Mouse (Mus musculus) hindbrain, embryonic 13.5 days (tissue): Measurements from ENCODE around the gene Hsd17b14. TPM values are rescaled to one million over a fixed set of nuclear protein-coding genes. Genes with fewer than 3 reads are reported as not detected.
A peak's percentile ranks its signal among the peaks of the same experiment; 100 is the strongest.
"Not testable (repeated sequence)": the region's sequence is repeated elsewhere in the genome, so short reads cannot be mapped to it uniquely, and the experiment has no call there.

Experiments used
- ATAC-seq: fragments of 200-750 bp; cut with Nextera tagmentation; 2 replicates; pipeline ENCODE4 v1.8.0; 2017; ENCODE audit warnings: moderate TSS enrichment; ENCODE audit not compliant: low FRiP score
- H3K27ac ChIP-seq: fragments of 300-500 bp; sonication (generic); 2 replicates; pipeline ENCODE4 v1.5.1; 2015; ENCODE audit warnings: inconsistent platforms, mild to moderate bottlenecking, moderate library complexity
- H3K27me3 ChIP-seq: fragments of 300-500 bp; sonication (generic); 2 replicates; pipeline ENCODE4 v1.6.1; 2015; ENCODE audit warnings: mild to moderate bottlenecking, inconsistent platforms
- H3K36me3 ChIP-seq: fragments of 300-500 bp; sonication (generic); 2 replicates; pipeline ENCODE4 v1.6.1; 2015; ENCODE audit warnings: mild to moderate bottlenecking, inconsistent platforms
- H3K4me1 ChIP-seq: fragments of 300-500 bp; sonication (generic); replicated peaks from 2 replicates; pipeline ENCODE4 v1.6.1; 2015; ENCODE audit warnings: inconsistent platforms
- H3K4me2 ChIP-seq: fragments of 300-500 bp; sonication (generic); 2 replicates; pipeline ENCODE4 v1.6.1; 2015; ENCODE audit warnings: inconsistent platforms, mild to moderate bottlenecking, moderate library complexity
- H3K4me3 ChIP-seq: fragments of 300-500 bp; sonication (generic); 2 replicates; pipeline ENCODE4 v1.5.1; 2015; ENCODE audit warnings: mild to moderate bottlenecking, inconsistent platforms
- H3K9ac ChIP-seq: fragments of 300-500 bp; sonication (generic); 2 replicates; pipeline ENCODE4 v1.6.1; 2015; ENCODE audit warnings: mild to moderate bottlenecking, inconsistent platforms
- H3K9me3 ChIP-seq: fragments of 300-500 bp; sonication (generic); 2 replicates; pipeline ENCODE4 v1.6.1; 2016; ENCODE audit warnings: inconsistent platforms
- WGBS: fragments of 180-500 bp; shearing (Covaris S2); methylation state at CpG from one replicate; pipeline ENCODE4 v1.1.7; 2015; 5-methylcytosine and 5-hydroxymethylcytosine counted together
- polyA plus RNA-seq: library from polyadenylated mRNA; unstranded; fragments of >200 nt; fragmentation: Nextera tagmentation; extraction: Ambion mirVana; gene quantifications from 2 replicates; pipeline ENCODE4 v1.2.1, GENCODE M21; 2015

Hsd17b14 gene
- polyA plus RNA-seq = 0.25 and 0.45 TPM in 2 replicates

DNA sequence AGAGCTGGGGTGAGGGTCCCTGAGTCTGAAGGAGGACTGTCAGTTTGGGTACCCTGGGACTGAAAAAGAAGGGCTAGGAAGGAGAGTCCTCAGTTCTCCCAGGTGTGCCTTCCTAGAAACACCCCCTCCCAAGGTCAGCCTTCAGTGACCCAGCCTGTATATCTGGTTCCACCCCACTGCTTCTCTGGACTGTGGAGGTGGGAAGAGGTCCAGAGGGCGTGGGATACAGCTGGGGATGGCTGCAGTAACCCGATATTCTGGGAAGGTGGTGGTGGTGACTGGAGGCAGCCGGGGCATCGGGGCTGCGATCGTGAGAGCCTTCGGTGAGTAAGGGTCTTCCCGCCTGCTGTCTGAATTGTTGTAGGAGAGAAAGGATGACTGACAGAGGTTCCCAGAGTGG, at the start of gene Hsd17b14:
Hsd17b14 (plus strand) TSS at position 150 of the 400 bp plus-strand sequence.
- no peak within 1 kb of the TSS for H3K27ac ChIP-seq
- no peaks in the 10 kb centered on the region for H3K27me3 ChIP-seq
- ATAC-seq = no peak
- no peaks in the 10 kb centered on the region for H3K9me3 ChIP-seq
- no peaks in the 10 kb centered on the region for H3K4me1 ChIP-seq
- 42% methylated on average over 8 of the region's 8 CpGs for WGBS
- no peaks in the 10 kb centered on the region for H3K36me3 ChIP-seq
- H3K9ac ChIP-seq = no peak within 1 kb of the TSS; the same call in 1 of the 2 replicates
- no peak within 1 kb of the TSS for H3K4me2 ChIP-seq
- H3K4me3 ChIP-seq = no peak within 1 kb of the TSS

DNA sequence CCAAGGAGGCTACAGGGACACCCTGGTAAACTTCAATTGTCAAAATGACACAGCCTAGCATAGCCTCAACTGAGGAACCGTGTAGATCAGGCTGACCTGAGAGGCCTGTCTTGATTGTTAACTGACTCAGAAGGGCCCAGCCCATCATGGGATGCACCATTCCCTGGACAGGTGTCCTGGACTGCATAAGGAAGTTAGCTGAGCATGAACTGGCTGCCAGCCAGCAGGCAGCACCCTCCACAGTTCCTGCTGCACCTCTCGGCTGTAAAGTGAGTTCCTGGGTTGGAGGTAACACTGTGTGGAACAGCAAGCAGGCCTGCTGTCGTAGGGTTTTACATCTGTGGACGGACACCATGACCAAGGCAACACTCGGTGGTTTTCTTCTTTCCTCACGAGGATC, 47.1 kb upstream of the Hsd17b14 start:
- Histone ChIP-seq H3K9me3 (no peaks in the 10 kb centered on the region), H3K9ac (no peak overlapping the region), H3K4me3 (no peak overlapping the region), H3K4me2 (no peak overlapping the region), H3K4me1 (peaks cover 18% of the 10 kb centered on the region), H3K27ac (no peak overlapping the region), H3K27me3 (no peaks in the 10 kb centered on the region), H3K36me3 (peaks cover 39% of the 10 kb centered on the region)
- ATAC-seq = no peak
- WGBS = 93% methylated on average over 6 of the region's 6 CpGs

DNA sequence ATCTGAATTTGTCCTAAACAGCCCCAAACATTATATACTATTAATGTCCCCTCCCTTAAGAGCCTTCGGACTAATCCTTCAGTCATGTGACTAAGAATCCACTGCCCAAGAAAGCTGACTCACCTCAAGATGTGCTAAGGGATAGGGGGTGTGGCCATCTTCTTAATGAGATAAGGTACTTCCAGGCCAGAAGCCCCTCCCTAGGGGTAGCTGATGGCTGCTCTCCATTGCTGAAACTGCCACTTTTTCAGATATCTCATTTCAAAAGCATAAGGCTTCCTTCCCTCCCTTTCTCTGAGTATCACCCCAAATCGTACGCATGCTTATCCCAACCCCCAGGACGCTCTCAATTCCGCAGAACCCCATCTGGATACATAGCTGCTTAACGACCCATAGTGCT, 46.1 kb upstream of the Hsd17b14 start:
- Histone ChIP-seq H3K4me1 (peaks cover 18% of the 10 kb centered on the region), H3K36me3 (peaks cover 32% of the 10 kb centered on the region), H3K9me3 (no peaks in the 10 kb centered on the region), H3K27ac (no peak overlapping the region), H3K27me3 (no peaks in the 10 kb centered on the region), H3K4me2 (peak overlapping the region; percentile 97), H3K4me3 (peak overlapping the region; percentile 74), H3K9ac (peak overlapping the region; percentile 88; the same call in 1 of the 2 replicates)
- WGBS = 85% methylated on average over 6 of the region's 6 CpGs
- no peak for ATAC-seq

- Histone ChIP-seq H3K36me3 (peaks cover 32% of the 10 kb centered on the region), H3K27me3 (no peaks in the 10 kb centered on the region), H3K4me3 (peak overlapping the region; percentile 74), H3K4me1 (peaks cover 18% of the 10 kb centered on the region), H3K9ac (peak overlapping the region; percentile 88), H3K27ac (0 out of 2 replicates have a peak overlapping the region, but pooled peaks have one; percentile 83), H3K4me2 (peak overlapping the region; percentile 97), H3K9me3 (no peaks in the 10 kb centered on the region)
- peak; percentile 41; the same call in 1 of the 2 replicates for ATAC-seq
- 46% methylated on average over 19 of the region's 19 CpGs for WGBS
Measured at GRCm38 (mm10) chr7:45509181-45509882, 45.4 kb upstream of the Hsd17b14 start.

DNA sequence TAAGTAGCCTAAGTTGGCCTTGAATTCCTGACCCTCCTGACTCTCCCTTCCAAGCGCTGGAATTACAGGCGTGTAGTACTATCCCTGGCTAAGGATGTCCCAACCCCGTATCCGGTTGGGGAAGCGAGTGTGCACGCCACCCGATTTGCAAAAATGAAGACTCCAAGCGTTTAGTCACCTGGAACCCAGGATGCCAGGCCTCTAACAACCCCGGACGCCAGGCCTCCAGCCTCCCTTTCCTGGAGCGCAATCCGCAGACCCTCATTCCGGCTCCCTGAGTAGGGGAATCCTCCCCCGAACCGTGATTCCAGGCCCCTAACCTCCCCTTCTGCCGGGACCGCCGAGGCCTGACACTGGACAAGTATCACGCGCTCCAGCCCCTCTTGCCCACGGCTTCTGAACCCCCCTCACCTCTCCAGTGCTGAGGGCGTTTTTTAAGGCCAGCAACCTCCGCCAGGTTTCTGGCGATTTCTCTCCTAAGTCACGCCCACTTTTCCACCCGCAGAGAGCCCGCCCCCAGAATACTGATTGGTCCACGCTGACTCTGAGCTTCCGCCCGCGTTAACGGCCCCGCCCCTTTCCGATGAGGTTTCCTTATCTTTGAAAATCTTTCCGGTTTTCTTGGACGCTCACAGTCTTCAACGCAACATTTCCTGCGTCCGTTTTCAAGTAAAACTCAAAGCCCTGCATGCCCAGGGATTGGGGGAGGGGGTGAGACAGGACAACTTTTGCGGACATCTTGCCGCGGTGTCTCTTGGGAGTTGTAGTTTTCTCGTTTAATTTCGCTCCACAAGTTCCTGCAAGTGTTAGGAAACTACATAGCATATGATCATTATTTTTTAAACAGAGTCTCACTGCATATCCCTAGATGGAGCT, 44.5 kb upstream of the Hsd17b14 start, which contains the start of gene Nucb1:
Nucb1 (minus strand) TSS at position 495 of the 876 bp plus-strand sequence.
- peak within 1 kb of the TSS; percentile 88 for H3K9ac ChIP-seq
- peak within 1 kb of the TSS; percentile 83 for H3K27ac ChIP-seq
- H3K4me2 ChIP-seq = peak within 1 kb of the TSS; percentile 97
- H3K9me3 ChIP-seq = no peaks in the 10 kb centered on the region
- peak; percentile 91 for ATAC-seq
- no peaks in the 10 kb centered on the region for H3K27me3 ChIP-seq
- H3K36me3 ChIP-seq = peaks cover 27% of the 10 kb centered on the region
- peak within 1 kb of the TSS; percentile 74 for H3K4me3 ChIP-seq
- under 1% methylated on average over 44 of the region's 44 CpGs for WGBS
- peaks cover 18% of the 10 kb centered on the region for H3K4me1 ChIP-seq

- H3K9me3 ChIP-seq = no peaks in the 10 kb centered on the region
- WGBS = 88% methylated on average over 7 of the region's 7 CpGs
- no peak overlapping the region for H3K4me2 ChIP-seq
- H3K9ac ChIP-seq = no peak overlapping the region
- no peaks in the 10 kb centered on the region for H3K36me3 ChIP-seq
- H3K27me3 ChIP-seq = no peaks in the 10 kb centered on the region
- ATAC-seq = no peak
- H3K27ac ChIP-seq = no peak overlapping the region
- H3K4me1 ChIP-seq = peaks cover 4% of the 10 kb centered on the region
- H3K4me3 ChIP-seq = no peak overlapping the region
Measured at GRCm38 (mm10) chr7:45514411-45514810, 40.3 kb upstream of the Hsd17b14 start.

- H3K9me3 ChIP-seq = no peaks in the 10 kb centered on the region
- H3K9ac ChIP-seq = no peak overlapping the region
- H3K4me3 ChIP-seq = no peak overlapping the region
- 28% methylated on average over 16 of the region's 16 CpGs for WGBS
- H3K36me3 ChIP-seq = no peaks in the 10 kb centered on the region
- no peaks in the 10 kb centered on the region for H3K27me3 ChIP-seq
- H3K27ac ChIP-seq = no peak overlapping the region
- ATAC-seq = no peak
- H3K4me1 ChIP-seq = no peaks in the 10 kb centered on the region
- H3K4me2 ChIP-seq = no peak overlapping the region
Measured at GRCm38 (mm10) chr7:45515436-45515835, 39.3 kb upstream of the Hsd17b14 start.

DNA sequence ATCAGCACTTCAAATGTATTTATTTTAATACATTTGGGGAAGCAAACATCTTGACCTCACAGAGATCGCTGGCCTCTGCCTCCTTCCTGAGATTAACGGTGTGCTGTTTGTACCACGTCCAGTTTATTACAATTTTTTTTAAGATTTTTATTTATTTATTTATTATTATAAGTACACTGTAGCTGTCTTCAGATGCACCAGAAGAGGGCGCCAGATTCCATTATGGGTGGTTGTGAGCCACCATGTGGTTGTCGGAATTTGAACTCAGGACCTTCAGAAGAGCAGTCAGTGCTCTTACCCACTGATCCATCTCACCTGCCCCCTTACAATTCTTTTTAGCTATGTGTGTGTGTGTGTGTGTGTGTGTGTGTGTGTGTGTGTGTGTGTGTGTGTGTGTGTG, 37.8 kb upstream of the Hsd17b14 start:
- not testable (repeated sequence) for H3K4me2 ChIP-seq, H3K36me3 ChIP-seq, H3K27me3 ChIP-seq, H3K4me1 ChIP-seq, ATAC-seq, H3K4me3 ChIP-seq, H3K9me3 ChIP-seq, H3K9ac ChIP-seq, H3K27ac ChIP-seq
- 73% methylated on average over 5 of the region's 5 CpGs for WGBS

DNA sequence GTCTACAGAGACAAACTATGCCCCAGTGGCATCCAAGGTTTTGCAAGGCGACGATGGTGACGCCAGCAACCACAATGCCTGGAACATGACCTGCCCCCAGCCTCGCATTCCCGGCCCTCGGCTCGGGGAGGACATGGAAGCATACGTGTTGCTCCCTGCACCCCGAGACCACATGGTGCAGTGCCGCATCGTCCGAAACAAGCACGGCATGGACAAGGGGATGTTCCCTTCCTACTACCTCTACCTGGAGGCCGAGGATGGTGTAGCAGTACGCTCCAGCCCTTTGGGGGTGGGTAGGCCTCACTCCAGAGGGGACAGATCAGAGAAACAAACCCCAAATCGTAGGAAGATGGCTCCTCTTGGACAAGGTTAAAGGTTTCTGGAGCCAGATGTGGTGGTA, 36.1 kb upstream of the Hsd17b14 start:
- no peaks in the 10 kb centered on the region for H3K9me3 ChIP-seq
- no peak overlapping the region for H3K9ac ChIP-seq
- no peak for ATAC-seq
- 91% methylated on average over 16 of the region's 16 CpGs for WGBS
- no peak overlapping the region for H3K27ac ChIP-seq
- H3K27me3 ChIP-seq = no peaks in the 10 kb centered on the region
- no peaks in the 10 kb centered on the region; the same call in 1 of the 2 replicates for H3K36me3 ChIP-seq
- peaks cover 16% of the 10 kb centered on the region for H3K4me1 ChIP-seq
- no peak overlapping the region for H3K4me3 ChIP-seq
- no peak overlapping the region for H3K4me2 ChIP-seq

GRCm38 (mm10) chr7:45519345-45520120, 35.2 kb upstream of the Hsd17b14 start:
- peaks cover 21% of the 10 kb centered on the region for H3K4me1 ChIP-seq
- no peaks in the 10 kb centered on the region for H3K27me3 ChIP-seq
- 85% methylated on average over 8 of the region's 8 CpGs for WGBS
- no peak overlapping the region for H3K4me2 ChIP-seq
- H3K4me3 ChIP-seq = no peak overlapping the region
- H3K9me3 ChIP-seq = no peaks in the 10 kb centered on the region
- no peaks in the 10 kb centered on the region; the same call in 1 of the 2 replicates for H3K36me3 ChIP-seq
- no peak for ATAC-seq
- no peak overlapping the region for H3K9ac ChIP-seq
- no peak overlapping the region for H3K27ac ChIP-seq

- Histone ChIP-seq H3K27ac (no peak overlapping the region), H3K9ac (no peak overlapping the region), H3K4me2 (no peak overlapping the region), H3K36me3 (no peaks in the 10 kb centered on the region; the same call in 1 of the 2 replicates), H3K9me3 (no peaks in the 10 kb centered on the region), H3K4me1 (peaks cover 32% of the 10 kb centered on the region), H3K27me3 (no peaks in the 10 kb centered on the region), H3K4me3 (no peak overlapping the region)
- ATAC-seq = no peak
- 96% methylated on average over 7 of the region's 7 CpGs for WGBS
Measured at GRCm38 (mm10) chr7:45520605-45521004, 34.1 kb upstream of the Hsd17b14 start.
